Mouse (Mus musculus) layer of hippocampus, postnatal 36 days (tissue): ENCODE measurements at regions not wholly inside any gene's neighbourhood (a gene's known extent, or its start where the extent isn't known, plus 50 kb on each side); places are given as distances from the start of the nearest gene placed in this dataset.

Experiments
- DNase-seq, 2 experiments: peaks; one replicate each; pipeline ENCODE4 v3.0.0; 2022

DNA sequence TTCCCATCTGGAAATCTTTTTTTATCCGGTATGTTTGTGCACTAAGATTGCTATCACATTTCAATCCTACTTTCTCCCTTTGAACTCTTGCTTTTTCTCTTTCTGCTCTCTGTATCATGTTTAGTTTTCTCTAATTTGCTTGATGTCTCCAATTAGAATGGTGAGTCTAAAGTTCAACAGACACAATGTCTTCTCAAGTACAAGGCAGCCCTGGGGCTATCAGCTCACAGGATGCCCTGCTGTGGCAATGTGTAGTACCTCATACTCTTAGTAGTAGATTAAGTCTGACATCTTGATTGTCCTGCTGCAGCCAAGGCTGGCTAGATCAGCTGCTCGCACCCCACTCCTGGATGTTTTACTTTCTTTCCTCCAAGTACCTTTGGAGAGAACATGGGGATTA, 186.4 kb downstream of the Irs2 start:
- no peak for DNase-seq

DNA sequence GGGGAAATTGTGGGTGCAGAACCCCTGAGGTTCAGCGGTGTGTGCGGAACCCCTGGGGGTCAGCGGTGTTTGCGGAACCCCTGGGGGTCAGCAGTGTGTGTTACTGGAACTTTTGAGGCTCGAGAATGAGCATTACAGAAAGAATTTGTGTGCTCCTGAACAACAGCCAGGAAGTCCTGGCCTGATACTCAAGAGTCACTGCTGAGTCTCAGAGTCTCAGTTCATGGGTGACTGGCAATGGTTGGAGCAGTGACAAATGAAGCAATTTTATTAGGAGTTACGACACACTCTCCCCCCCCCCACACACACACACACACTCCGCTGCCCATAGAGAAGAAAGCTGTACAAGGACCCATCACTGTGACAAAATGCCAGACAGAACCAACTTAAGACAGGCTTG, 193.8 kb downstream of the Irs2 start:
- no peak for DNase-seq

GRCm38 (mm10) chr8:10812060-10812670, 196.1 kb downstream of the Irs2 start:
- peak; percentile 79 to 81 for DNase-seq

- no peak for DNase-seq
Measured at GRCm38 (mm10) chr8:10807040-10807439, 201.2 kb downstream of the Irs2 start.

DNA sequence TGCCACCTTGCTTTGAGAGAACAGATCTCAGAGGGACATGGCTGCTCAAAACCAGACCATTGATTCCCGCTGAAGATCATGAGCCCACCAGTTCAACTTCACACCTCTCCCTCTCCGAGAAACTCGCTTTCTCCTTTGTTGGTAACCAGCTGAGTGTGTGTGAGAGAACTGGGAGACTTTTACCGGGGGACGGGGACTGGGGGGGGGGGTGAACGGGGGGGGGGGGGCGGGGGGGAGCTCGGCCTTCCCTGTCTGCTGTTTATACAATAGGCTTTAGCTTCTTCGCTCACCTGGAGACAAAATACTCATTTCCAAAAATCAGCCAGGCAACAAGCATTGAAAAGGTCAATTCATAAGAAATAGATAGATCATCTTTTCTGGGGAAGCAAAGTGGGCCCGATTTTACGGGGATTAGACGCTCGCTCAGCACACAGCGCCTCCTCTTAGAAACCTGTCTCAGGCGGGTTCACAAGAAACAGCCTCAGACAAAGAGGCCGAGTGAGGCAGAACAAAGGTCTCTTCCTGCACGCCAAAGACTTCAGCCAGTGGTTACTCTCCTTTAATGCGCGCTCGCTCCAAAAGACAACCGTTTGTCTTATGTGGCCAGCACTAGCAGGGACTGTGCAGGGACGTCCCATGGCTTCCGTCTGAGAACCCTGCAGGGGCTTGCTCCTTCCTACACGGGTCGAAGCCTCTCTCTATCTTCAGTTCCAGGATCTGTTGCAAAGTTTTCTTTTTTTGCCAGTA, 202.7 kb downstream of the Irs2 start:
- DNase-seq: no peak

DNA sequence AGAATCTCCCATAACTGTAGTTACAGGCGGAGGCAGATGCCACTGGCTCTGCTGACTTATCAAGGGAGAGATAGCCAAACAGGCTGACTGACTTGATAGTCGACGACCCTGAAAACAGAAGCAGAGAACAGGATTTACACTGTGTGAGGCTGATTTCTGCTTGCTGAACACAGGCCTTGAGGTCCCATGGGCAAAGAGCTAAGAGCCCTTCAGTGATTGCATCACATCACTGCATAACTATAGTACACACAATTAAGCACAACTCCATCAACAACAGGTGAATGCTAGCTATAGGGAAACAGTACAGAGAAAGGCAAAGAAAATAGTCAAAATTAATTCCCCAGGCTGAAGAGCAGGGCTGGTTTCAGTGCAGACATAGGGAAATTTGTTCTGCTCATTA, 203.3 kb downstream of the Irs2 start:
- no peak for DNase-seq

- no peak for DNase-seq
Measured at GRCm38 (mm10) chr8:10802003-10802402, 206.3 kb downstream of the Irs2 start.

DNA sequence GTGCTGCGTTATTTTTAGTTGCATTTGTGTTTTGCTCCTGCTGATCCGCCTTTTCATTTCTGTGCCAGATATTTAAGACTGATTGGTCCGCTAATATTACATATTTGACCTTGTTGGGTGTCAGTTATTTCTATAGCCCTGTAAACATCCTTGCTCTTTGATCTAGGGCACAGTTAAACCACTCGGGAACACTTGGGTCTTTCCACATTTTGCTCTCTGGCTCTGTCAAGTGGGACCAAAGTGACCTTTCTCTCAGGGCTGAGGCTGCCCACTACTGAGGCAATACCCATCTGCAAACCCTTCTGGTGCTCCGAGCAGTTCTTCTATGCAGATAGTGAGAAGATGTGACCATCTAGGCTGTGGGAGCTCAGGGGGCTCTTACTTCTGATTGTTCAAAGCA, 206.7 kb downstream of the Irs2 start:
- DNase-seq: no peak

- DNase-seq: no peak
Measured at GRCm38 (mm10) chr8:10798444-10798843, 209.8 kb downstream of the Irs2 start.

GRCm38 (mm10) chr8:10794367-10795189, 213.7 kb downstream of the Irs2 start:
- no peak for DNase-seq

DNA sequence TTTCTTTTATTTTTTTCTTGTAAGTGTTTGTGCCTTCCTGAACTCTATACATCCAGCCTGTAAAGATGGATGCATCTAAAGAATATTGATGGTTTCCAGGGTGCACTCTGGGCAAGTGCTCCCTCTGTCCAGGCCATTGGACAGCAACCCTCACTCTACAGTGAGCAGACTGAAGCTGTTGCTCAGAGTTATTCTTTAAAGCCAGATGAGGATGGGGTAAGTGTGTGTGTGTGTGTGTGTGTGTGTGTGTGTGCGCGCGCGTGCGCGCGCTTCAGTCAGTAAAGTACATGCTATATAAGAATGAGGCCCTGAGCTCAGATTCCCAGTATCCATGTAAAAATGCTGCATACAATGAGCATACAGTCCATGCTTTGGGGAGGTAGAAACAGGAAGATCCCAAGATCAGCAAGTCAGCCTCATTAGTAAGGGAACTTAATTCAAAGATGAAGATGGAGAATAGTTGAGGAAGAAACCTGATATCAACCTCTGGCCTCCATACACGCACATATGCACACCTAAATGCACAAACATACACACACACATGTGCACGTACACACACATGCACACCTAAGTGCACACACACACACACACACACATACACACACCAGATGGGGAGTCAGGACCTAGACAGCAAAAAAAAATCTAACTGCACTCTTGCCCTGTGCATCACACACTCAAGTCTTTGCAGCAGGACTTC, 214.4 kb downstream of the Irs2 start:
- no peak for DNase-seq

DNA sequence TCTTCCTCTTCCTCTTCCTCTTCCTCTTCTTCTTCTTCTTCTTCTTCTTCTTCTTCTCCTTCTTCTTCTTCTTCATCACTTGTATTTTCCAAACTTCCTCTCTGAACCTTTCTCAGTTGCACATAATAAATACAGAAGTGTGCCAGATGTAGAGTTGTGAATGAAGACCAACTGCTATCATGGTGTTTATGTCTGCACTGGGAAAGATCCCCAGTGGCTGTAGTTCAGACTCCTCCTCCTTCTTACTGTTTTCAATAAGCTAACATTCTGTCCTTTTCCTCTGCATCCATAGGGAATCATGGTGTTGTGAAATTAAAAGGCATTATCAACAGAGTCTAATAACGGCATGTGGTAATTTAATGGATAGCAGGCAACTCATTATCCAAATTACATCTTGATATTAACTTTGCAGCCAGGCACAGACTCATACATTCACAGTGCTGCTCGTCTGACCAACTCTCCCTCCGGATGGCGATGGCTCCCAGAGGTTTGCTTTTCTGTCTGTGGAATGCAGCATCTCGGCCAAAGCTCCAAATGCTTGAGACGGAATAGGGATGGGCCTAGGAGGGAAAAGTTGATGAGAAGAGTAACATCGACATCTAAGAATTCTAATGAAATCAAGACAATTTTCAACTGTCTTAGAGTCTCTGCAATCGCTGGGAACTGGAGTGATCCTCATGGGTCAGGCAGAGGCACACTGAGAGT, 219.6 kb downstream of the Irs2 start:
- DNase-seq: no peak

GRCm38 (mm10) chr8:10785801-10786200, 222.5 kb downstream of the Irs2 start:
- DNase-seq: no peak

DNA sequence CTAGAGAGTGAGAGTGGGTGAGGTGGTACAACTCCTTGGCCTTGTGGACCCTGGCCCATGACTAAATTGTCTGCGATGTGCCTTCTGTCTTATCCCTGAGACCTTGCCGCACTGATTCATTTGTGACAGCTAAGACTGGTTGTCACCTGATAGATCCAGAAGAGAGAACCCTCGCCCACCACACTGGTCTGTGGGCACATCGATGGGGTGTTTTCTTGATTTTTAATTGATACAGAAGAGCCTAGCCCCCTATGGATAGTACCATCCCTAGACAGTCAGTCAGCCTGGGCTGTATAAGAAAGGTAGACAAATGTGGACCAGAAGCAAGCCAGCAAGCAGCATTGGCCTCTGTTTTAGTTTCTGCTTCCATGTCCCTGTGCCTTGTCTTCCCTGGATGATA, 222.9 kb downstream of the Irs2 start:
- no peak for DNase-seq

DNA sequence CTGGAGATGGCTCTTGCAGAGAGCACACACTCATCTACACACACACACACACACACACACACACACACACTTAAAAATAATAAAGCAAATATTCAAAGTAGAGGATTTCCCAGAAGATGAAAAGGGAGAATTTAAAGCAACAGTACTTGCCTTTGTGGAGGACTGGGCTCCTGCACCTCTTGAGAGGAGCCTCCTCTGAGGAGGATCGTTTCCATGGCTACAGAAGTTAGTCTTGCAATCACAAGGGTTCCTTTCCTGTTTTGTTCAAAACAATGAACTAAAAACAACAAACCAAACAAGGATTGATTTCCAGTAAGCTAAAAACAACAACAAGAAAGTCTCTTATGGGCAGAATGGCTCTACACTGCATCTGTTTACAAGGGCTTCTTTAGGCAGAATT, 223.8 kb downstream of the Irs2 start:
- DNase-seq: no peak

DNA sequence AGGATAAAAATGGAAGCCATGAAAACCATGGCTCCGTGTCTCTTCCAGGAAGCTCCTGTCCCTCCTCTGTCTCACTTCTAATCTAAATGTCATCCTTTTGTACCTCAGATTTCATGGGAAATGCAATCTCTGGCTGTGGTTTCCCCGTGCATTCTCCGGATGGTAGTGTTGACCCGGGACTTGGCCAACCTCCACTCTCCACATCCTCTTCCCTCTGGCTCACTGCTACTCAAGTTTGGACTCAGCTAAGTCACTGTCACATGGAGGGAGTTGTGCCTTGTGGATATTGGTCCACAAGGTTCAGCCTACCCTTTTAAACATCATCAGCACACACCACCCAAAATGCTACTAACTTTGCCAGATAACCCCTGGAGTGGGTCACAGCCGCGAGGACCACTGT, 226.4 kb downstream of the Irs2 start:
- no peak for DNase-seq

- DNase-seq: no peak
Measured at GRCm38 (mm10) chr8:10779636-10780035, 228.6 kb downstream of the Irs2 start.

DNA sequence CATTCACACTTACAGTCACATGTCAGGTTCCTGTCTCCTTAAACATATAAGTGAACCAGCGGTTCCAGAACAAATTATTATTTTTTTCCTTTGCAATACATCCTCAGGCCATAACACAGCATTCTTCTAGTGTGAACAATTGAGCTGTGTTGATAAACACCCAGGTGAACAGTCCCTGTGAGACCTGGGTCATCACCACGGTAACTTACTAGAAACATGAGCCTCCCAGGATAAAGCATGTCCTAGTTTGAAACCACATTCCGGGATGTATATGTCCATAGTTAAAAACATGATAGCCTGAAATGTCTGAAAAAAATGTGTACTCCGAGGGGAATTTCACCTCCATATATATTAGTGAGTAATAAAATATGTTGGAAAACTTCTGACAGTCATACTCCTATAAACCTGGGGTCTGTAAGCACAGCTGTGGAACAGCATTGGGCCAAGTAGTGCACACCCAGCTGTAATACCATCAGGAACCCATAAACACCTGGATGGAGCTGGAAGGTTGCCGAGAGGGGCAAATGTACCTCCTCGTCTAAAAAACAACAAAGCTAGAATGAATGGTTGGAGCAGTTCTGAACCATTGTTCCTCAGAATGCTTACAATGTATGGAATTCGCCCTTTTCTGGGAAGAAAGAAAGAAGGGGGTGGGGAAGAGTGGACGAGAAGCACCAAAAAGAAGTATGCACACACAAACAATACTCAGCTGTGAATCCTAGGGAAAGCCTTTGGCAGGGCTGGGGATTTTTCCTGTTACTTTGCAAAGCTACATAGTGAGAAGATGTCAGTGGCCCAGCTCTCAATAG, 232.9 kb downstream of the Irs2 start:
- DNase-seq: no peak

DNA sequence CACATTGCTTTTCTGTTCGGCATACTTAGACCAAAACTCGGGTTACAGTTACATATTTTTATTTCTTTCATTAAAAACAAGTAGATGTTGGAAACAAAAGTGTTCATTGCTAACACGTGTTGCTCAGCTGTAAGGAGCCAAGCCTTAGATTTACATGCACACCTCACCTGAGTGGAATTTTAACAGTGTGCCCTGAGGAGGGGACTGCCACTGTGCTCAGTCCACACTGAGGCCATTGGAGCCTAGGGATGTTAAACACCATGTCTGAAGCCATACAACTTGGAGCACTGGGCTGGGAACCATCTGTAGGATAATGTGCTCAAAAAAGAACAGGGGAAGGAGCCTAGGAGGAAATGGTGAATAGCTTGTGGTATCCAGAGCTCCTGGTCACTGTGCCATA, 233.5 kb downstream of the Irs2 start:
- no peak for DNase-seq

DNA sequence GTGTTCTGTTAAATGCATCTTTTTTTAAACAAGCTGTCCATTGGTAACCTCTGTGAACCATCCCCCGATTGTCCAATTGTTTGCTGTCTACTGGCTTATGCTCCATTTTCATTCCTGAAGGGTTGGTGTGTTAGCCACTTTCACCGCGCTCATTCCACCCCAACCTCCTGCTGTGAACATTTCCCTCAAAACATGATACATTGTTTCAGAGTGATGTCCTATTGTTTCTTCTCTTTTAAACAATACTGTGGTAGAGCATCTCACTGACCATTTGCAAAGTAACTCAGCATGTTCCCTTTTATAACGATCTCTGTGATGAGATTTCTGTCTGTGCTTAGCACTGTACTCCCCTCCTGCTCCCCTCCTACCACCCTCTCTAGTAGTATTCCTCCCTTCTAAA, 240.1 kb downstream of the Irs2 start:
- no peak for DNase-seq

DNA sequence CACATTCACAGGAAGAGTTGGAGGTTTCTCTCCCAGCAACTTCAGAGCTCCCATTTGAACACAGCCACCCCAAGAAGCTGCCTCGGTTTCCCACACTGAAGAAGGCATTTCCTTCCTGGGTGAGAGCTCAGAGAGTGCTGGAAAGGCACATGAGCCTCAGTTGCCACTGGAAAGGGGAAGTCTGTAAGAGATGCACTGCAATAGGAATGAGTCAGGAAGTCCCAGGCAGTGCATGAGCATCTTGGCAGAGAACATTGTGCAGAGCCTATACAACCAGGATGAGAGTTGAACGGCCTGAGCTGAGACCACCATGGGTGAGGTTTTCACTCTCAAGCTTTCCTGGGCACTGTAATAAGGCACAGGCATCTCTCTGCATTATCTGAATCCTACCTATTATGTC, 244.4 kb downstream of the Irs2 start:
- DNase-seq: no peak
